Mouse (Mus musculus) CH12.LX (cell line): Measurements from ENCODE around the gene Gfy. TPM values are rescaled to one million over a fixed set of nuclear protein-coding genes. Genes with fewer than 3 reads are reported as not detected.

Experiments used
- DNase-seq: peaks from one replicate; pipeline ENCODE4 v3.0.0-alpha.2; 2013; ENCODE audit errors: extremely low read depth
- H3K27ac ChIP-seq: 2 replicates; pipeline ENCODE4 v1.5.1; 2012; ENCODE audit warnings: low read depth, mild to moderate bottlenecking, control low read depth, moderate library complexity; ENCODE audit not compliant: insufficient read depth
- H3K27me3 ChIP-seq: replicated peaks from 2 replicates; pipeline ENCODE3; 2012; ENCODE audit warnings: inconsistent platforms
- H3K36me3 ChIP-seq, 2 experiments: replicated peaks in 1 of 2; 2 replicates each; pipeline versions ENCODE3 to v1.6.1; 2012; ENCODE audit warnings: inconsistent platforms in 1 of 2, low read length in 1 of 2, mild to moderate bottlenecking in 1 of 2, mixed read lengths in 1 of 2, moderate library complexity in 1 of 2; ENCODE audit not compliant: control insufficient read depth in 1 of 2, insufficient read depth in 1 of 2
- H3K4me1 ChIP-seq, 2 experiments: 2 replicates each; pipeline ENCODE4 v1.6.1; 2012; ENCODE audit warnings: inconsistent platforms in 1 of 2, moderate library complexity in 1 of 2; ENCODE audit not compliant: insufficient read depth in 2 of 2, control insufficient read depth in 1 of 2
- H3K4me2 ChIP-seq: 2 replicates; pipeline ENCODE4 v1.6.1; 2012; ENCODE audit warnings: low read depth, mild to moderate bottlenecking, control low read depth; ENCODE audit not compliant: poor library complexity, insufficient read depth, severe bottlenecking
- H3K4me3 ChIP-seq, 3 experiments: fragments of 150-350 bp in 1 of 3; sonication (generic) in 1 of 3; replicated peaks in 1 of 3; 2 replicates each; pipeline versions ENCODE3 to v1.5.1; 2011 to 2012; ENCODE audit warnings: low read depth in 2 of 3, low read length in 2 of 3, mild to moderate bottlenecking in 2 of 3, moderate library complexity in 2 of 3, control low read depth in 1 of 3, improper control_type of control experiment in 1 of 3, inconsistent platforms in 1 of 3, mixed read lengths in 1 of 3; ENCODE audit not compliant: poor library complexity in 1 of 3
- H3K79me2 ChIP-seq: replicated peaks from 2 replicates; pipeline ENCODE4 v1.6.1; 2012; ENCODE audit warnings: mild to moderate bottlenecking, moderate library complexity; ENCODE audit not compliant: control insufficient read depth, poor library complexity, insufficient read depth, severe bottlenecking; ENCODE audit errors: extremely low read depth
- H3K9ac ChIP-seq: 2 replicates; pipeline ENCODE4 v1.6.1; 2012; ENCODE audit warnings: low read depth, mild to moderate bottlenecking, control low read depth, moderate library complexity; ENCODE audit not compliant: insufficient read depth
- H3K9me3 ChIP-seq: replicated peaks from 2 replicates; pipeline ENCODE3; 2012; ENCODE audit warnings: low read length, inconsistent platforms, mixed read lengths
- CTCF ChIP-seq, 2 experiments: IDR thresholded peaks in 1 of 2; conservative IDR thresholded peaks in 1 of 2; 2 replicates each; pipeline ENCODE4 v1.5.1; 2011 to 2012; ENCODE audit warnings: low read depth in 2 of 2, low read length in 2 of 2, improper control_type of control experiment in 1 of 2, inconsistent platforms in 1 of 2, mild to moderate bottlenecking in 1 of 2, moderate library complexity in 1 of 2
- EP300 ChIP-seq: IDR thresholded peaks from 2 replicates; pipeline ENCODE4 v1.6.1; 2011; ENCODE audit warnings: low read length, improper control_type of control experiment
- ETS1 ChIP-seq: conservative IDR thresholded peaks from 2 replicates; pipeline ENCODE4 v1.6.1; 2012; ENCODE audit warnings: low read depth, mild to moderate bottlenecking, inconsistent platforms, low read length, improper control_type of control experiment, moderate library complexity
- HCFC1 ChIP-seq: IDR thresholded peaks from 2 replicates; pipeline ENCODE4 v1.6.1; 2012; ENCODE audit warnings: low read depth, mild to moderate bottlenecking, inconsistent platforms, low read length, improper control_type of control experiment
- IRF4 ChIP-seq: IDR thresholded peaks from 2 replicates; pipeline ENCODE4 v1.6.1; 2014; ENCODE audit warnings: low read depth, mild to moderate bottlenecking, inconsistent platforms, low read length, improper control_type of control experiment
- JUN ChIP-seq: IDR thresholded peaks from 2 replicates; pipeline ENCODE4 v1.6.1; 2011; ENCODE audit warnings: low read depth, mild to moderate bottlenecking, low read length, improper control_type of control experiment, moderate library complexity; ENCODE audit not compliant: insufficient read depth
- KAT2A ChIP-seq: IDR thresholded peaks from 2 replicates; pipeline ENCODE4 v1.6.1; 2012; ENCODE audit warnings: low read length, improper control_type of control experiment, inconsistent platforms; ENCODE audit not compliant: insufficient replicate concordance
- MAFK ChIP-seq: IDR thresholded peaks from 2 replicates; pipeline ENCODE4 v1.6.1; 2011; ENCODE audit warnings: low read length, improper control_type of control experiment; ENCODE audit not compliant: insufficient replicate concordance
- MAX ChIP-seq: IDR thresholded peaks from 2 replicates; pipeline ENCODE4 v1.6.1; 2011; ENCODE audit warnings: low read length, improper control_type of control experiment
- MXI1 ChIP-seq: IDR thresholded peaks from 2 replicates; pipeline ENCODE4 v1.6.1; 2011; ENCODE audit warnings: mild to moderate bottlenecking, low read depth, low read length, improper control_type of control experiment
- NRF1 ChIP-seq: IDR thresholded peaks from 2 replicates; pipeline ENCODE4 v1.6.1; 2014; ENCODE audit warnings: low read depth, mild to moderate bottlenecking, inconsistent platforms, low read length, improper control_type of control experiment, moderate library complexity
- POLR2AphosphoS2 ChIP-seq: IDR thresholded peaks from 2 replicates; pipeline ENCODE4 v1.6.1; 2011; ENCODE audit warnings: low read depth, low read length, improper control_type of control experiment
- RAD21 ChIP-seq: IDR thresholded peaks from 2 replicates; pipeline ENCODE4 v1.6.1; 2011; ENCODE audit warnings: low read depth, mild to moderate bottlenecking, low read length, improper control_type of control experiment, moderate library complexity
- SIN3A ChIP-seq: IDR thresholded peaks from 2 replicates; pipeline ENCODE4 v1.6.1; 2012; ENCODE audit warnings: low read length, improper control_type of control experiment, inconsistent platforms
- SMC3 ChIP-seq: IDR thresholded peaks from 2 replicates; pipeline ENCODE4 v1.6.1; 2011; ENCODE audit warnings: low read depth, low read length, improper control_type of control experiment
- TBP ChIP-seq: conservative IDR thresholded peaks from 2 replicates; pipeline ENCODE4 v1.6.1; 2011; ENCODE audit warnings: low read depth, low read length, improper control_type of control experiment
- TCF12 ChIP-seq: IDR thresholded peaks from 2 replicates; pipeline ENCODE4 v1.6.1; 2014; ENCODE audit warnings: low read depth, mild to moderate bottlenecking, inconsistent platforms, low read length, improper control_type of control experiment
- UBTF ChIP-seq: IDR thresholded peaks from 2 replicates; pipeline ENCODE4 v1.6.1; 2012; ENCODE audit warnings: low read depth, mild to moderate bottlenecking, inconsistent platforms, low read length, improper control_type of control experiment, moderate library complexity
- USF1 ChIP-seq: IDR thresholded peaks from 2 replicates; pipeline ENCODE4 v1.6.1; 2014; ENCODE audit warnings: low read depth, mild to moderate bottlenecking, inconsistent platforms, low read length, improper control_type of control experiment
- ZC3H11A ChIP-seq: IDR thresholded peaks from 2 replicates; pipeline ENCODE4 v1.6.1; 2012; ENCODE audit warnings: low read depth, mild to moderate bottlenecking, inconsistent platforms, low read length, improper control_type of control experiment
- ZMIZ1 ChIP-seq: IDR thresholded peaks from 2 replicates; pipeline ENCODE4 v1.6.1; 2012; ENCODE audit warnings: low read depth, mild to moderate bottlenecking, inconsistent platforms, low read length, improper control_type of control experiment
- ZNF384 ChIP-seq: IDR thresholded peaks from 2 replicates; pipeline ENCODE4 v1.6.1; 2012; ENCODE audit warnings: low read depth, low read length, improper control_type of control experiment, inconsistent platforms
- dilution Hi-C: fragments of 300-500 bp; cut with MboI; formaldehyde crosslinking; loops from 2 replicates; pipeline ENCODE4 v1.14.3; 2020; ENCODE audit warnings: low sequenced_read_pairs; ENCODE audit not compliant: extremely low pct_unique_long_range_greater_than_20kb, extremely low pct_ligation_motif_present
- in situ Hi-C: fragments of 300-500 bp; cut with MboI; formaldehyde crosslinking; loops from 3 replicates; pipeline ENCODE4 v1.14.3; 2019; ENCODE audit warnings: low sequenced_read_pairs, low pct_ligation_motif_present, low pct_unique_long_range_greater_than_20kb, mixed read lengths
- polyA plus RNA-seq: library from polyadenylated mRNA; unstranded; fragments of >175 nt; gene quantifications from 2 replicates; pipeline ENCODE4 v1.2.1, GENCODE M21; 2012; ENCODE audit warnings: low read depth; ENCODE audit not compliant: insufficient read length
- total RNA-seq, 2 experiments: library from RNA; depleted of rRNA; stranded (reverse); fragments of 300-350 nt in 1 of 2; fragments of >200 nt in 1 of 2; gene quantifications; 2 replicates each; pipeline ENCODE4 v1.2.3; 2012 to 2014

Gfy gene
- total and polyA plus RNA-seq, 3 experiments, result not detected

- no peak for TF ChIP-seq JUN
- no peak for TF ChIP-seq EP300
- TF ChIP-seq TCF12, result peak; percentile 77
- no peak for TF ChIP-seq MAFK
- 0 out of 2 replicates have a peak, but pooled peaks have one; percentile 8 for TF ChIP-seq IRF4
- no peak for TF ChIP-seq ETS1
- peak; percentile 45; the same call in 1 of the 2 replicates for TF ChIP-seq MAX
- 0 out of 2 replicates have a peak, but pooled peaks have one; percentile 33 for TF ChIP-seq NRF1
- no peak for TF ChIP-seq UBTF
- no peak for TF ChIP-seq SIN3A
- TF ChIP-seq ZNF384, result no peak
- TF ChIP-seq RAD21, result peak; percentile 47
- peak in 1 of 2 experiments; percentile 89; a peak in 2 of 4 replicates for TF ChIP-seq CTCF (conservative IDR thresholded peaks at IDR 0.05 in 1 of 2, IDR thresholded peaks at IDR 0.05 in 1 of 2; ENCODE audit: low read depth in 2 of 2, low read length in 2 of 2)
- peak; percentile 85 for TF ChIP-seq HCFC1
- no peak for TF ChIP-seq POLR2AphosphoS2
- TF ChIP-seq MXI1, result peak; percentile 30; the same call in 1 of the 2 replicates
- TF ChIP-seq ZC3H11A, result no peak
- no peak for TF ChIP-seq USF1
- no peak for TF ChIP-seq TBP
- no peak for TF ChIP-seq ZMIZ1
These were observed 17.5 kb downstream of the Gfy start (continued) for GRCm38 (mm10) chr7:45161612-45162473.

- no peaks in the 10 kb centered on the region for H3K79me2 ChIP-seq
- H3K4me3 ChIP-seq, result no peak overlapping the region
- no peak overlapping the region for H3K27ac ChIP-seq
- H3K9ac ChIP-seq, result no peak overlapping the region
- no peak for DNase-seq
- peaks cover 0 to 46% of the 10 kb centered on the region in 2 experiments for H3K36me3 ChIP-seq
- peaks cover 0 to 11% of the 10 kb centered on the region in 2 experiments; a peak in 3 of 4 replicates for H3K4me1 ChIP-seq
- dilution Hi-C loops, result no loop called here
- H3K27me3 ChIP-seq, result peaks cover 33% of the 10 kb centered on the region
- H3K4me2 ChIP-seq, result no peak overlapping the region
- no peak for TF ChIP-seq KAT2A
- TF ChIP-seq SMC3, result no peak
- no peak for TF ChIP-seq ZMIZ1
- in situ Hi-C loops, result loop anchor here (10.0 kb wide), 1 partner anchor 144 kb away; no protein-coding TSS in a partner anchor
- no peaks in the 10 kb centered on the region for H3K9me3 ChIP-seq
These were observed 18.5 kb downstream of the Gfy start for GRCm38 (mm10) chr7:45160866-45161265.
